Mouse (Mus musculus): Measurements from ENCODE around the gene Paqr9. TPM values are rescaled to one million over a fixed set of nuclear protein-coding genes. Genes with fewer than 3 reads are reported as not detected.

The Paqr9 gene
- polyA plus RNA-seq, 1 experiment: 18.5 TPM

GRCm38 (mm10) chr9:95599399-95599798 lies 39.9 kb downstream of the Paqr9 start:
- WGBS: 89% methylated on average over 4 of the region's 4 CpGs
- H3K4me1 ChIP-seq (ENCODE audit: control insufficient read depth, insufficient read depth, low read length): no peaks in the 10 kb centered on the region
- no peaks in the 10 kb centered on the region for H3K27me3 ChIP-seq (ENCODE audit: control insufficient read depth, insufficient read depth, low read length)
- no peak overlapping the region for H3K4me3 ChIP-seq (replicated peaks; ENCODE audit: insufficient read depth, low read depth, low read length)
- no peak overlapping the region for H3K27ac ChIP-seq (ENCODE audit: insufficient read depth, low read length)
- DNase-seq: no peak
- TF ChIP-seq CTCF (IDR thresholded peaks at IDR 0.05; ENCODE audit: borderline replicate concordance, insufficient read depth, low read depth, low read length): no peak
- no peak for TF ChIP-seq POLR2A (IDR thresholded peaks at IDR 0.05; ENCODE audit: borderline replicate concordance, insufficient read depth, low read length)

- Histone ChIP-seq H3K27ac (ENCODE audit: insufficient read depth, low read length) (no peak overlapping the region), H3K4me1 (ENCODE audit: control insufficient read depth, insufficient read depth, low read length) (no peaks in the 10 kb centered on the region), H3K4me3 (replicated peaks; ENCODE audit: insufficient read depth, low read depth, low read length) (no peak overlapping the region), H3K27me3 (ENCODE audit: control insufficient read depth, insufficient read depth, low read length) (no peaks in the 10 kb centered on the region)
- no peak for DNase-seq
- TF ChIP-seq POLR2A (IDR thresholded peaks at IDR 0.05; ENCODE audit: borderline replicate concordance, insufficient read depth, low read length) (no peak), CTCF (IDR thresholded peaks at IDR 0.05; ENCODE audit: borderline replicate concordance, insufficient read depth, low read depth, low read length) (no peak)
- WGBS: 88% methylated on average over 3 of the region's 3 CpGs
Observed at GRCm38 (mm10) chr9:95602849-95603248, 43.4 kb downstream of the Paqr9 start.

GRCm38 (mm10) chr9:95603316-95603715 lies 43.9 kb downstream of the Paqr9 start:
- DNase-seq: no peak
- TF ChIP-seq CTCF (IDR thresholded peaks at IDR 0.05; ENCODE audit: borderline replicate concordance, insufficient read depth, low read depth, low read length): no peak
- no peak for TF ChIP-seq POLR2A (IDR thresholded peaks at IDR 0.05; ENCODE audit: borderline replicate concordance, insufficient read depth, low read length)
- Histone ChIP-seq H3K27ac (ENCODE audit: insufficient read depth, low read length) (no peak overlapping the region), H3K27me3 (ENCODE audit: control insufficient read depth, insufficient read depth, low read length) (no peaks in the 10 kb centered on the region), H3K4me1 (ENCODE audit: control insufficient read depth, insufficient read depth, low read length) (no peaks in the 10 kb centered on the region), H3K4me3 (replicated peaks; ENCODE audit: insufficient read depth, low read depth, low read length) (no peak overlapping the region)
- WGBS: 87% methylated on average over 9 of the region's 9 CpGs

GRCm38 (mm10) chr9:95607196-95607595 lies 47.7 kb downstream of the Paqr9 start:
- TF ChIP-seq CTCF (IDR thresholded peaks at IDR 0.05; ENCODE audit: borderline replicate concordance, insufficient read depth, low read depth, low read length): no peak
- TF ChIP-seq POLR2A (IDR thresholded peaks at IDR 0.05; ENCODE audit: borderline replicate concordance, insufficient read depth, low read length): no peak

GRCm38 (mm10) chr9:95612246-95612768 lies 52.9 kb downstream of the Paqr9 start:
- TF ChIP-seq POLR2A (IDR thresholded peaks at IDR 0.05; ENCODE audit: borderline replicate concordance, insufficient read depth, low read length): no peak
- TF ChIP-seq CTCF (IDR thresholded peaks at IDR 0.05; ENCODE audit: borderline replicate concordance, insufficient read depth, low read depth, low read length): no peak
- H3K27me3 ChIP-seq (ENCODE audit: control insufficient read depth, insufficient read depth, low read length): no peaks in the 10 kb centered on the region
- no peak for DNase-seq
- 83% methylated on average over 8 of the region's 8 CpGs for WGBS
- H3K27ac ChIP-seq (ENCODE audit: insufficient read depth, low read length): no peak overlapping the region
- H3K4me1 ChIP-seq (ENCODE audit: control insufficient read depth, insufficient read depth, low read length): no peaks in the 10 kb centered on the region
- no peak overlapping the region for H3K4me3 ChIP-seq (replicated peaks; ENCODE audit: insufficient read depth, low read depth, low read length)

More at GRCm38 (mm10) chr9:95607196-95607595, 47.7 kb downstream of the Paqr9 start:
- Histone ChIP-seq H3K4me3 (replicated peaks; ENCODE audit: insufficient read depth, low read depth, low read length) (no peak overlapping the region), H3K27me3 (ENCODE audit: control insufficient read depth, insufficient read depth, low read length) (no peaks in the 10 kb centered on the region), H3K4me1 (ENCODE audit: control insufficient read depth, insufficient read depth, low read length) (no peaks in the 10 kb centered on the region), H3K27ac (ENCODE audit: insufficient read depth, low read length) (no peak overlapping the region)
- WGBS: 69% methylated on average over 5 of the region's 5 CpGs
- DNase-seq: no peak

GRCm38 (mm10) chr9:95613426-95614127 lies 54.1 kb downstream of the Paqr9 start:
- TF ChIP-seq POLR2A (IDR thresholded peaks at IDR 0.05; ENCODE audit: borderline replicate concordance, insufficient read depth, low read length) (no peak), CTCF (IDR thresholded peaks at IDR 0.05; ENCODE audit: borderline replicate concordance, insufficient read depth, low read depth, low read length) (no peak)
- no peaks in the 10 kb centered on the region for H3K27me3 ChIP-seq (ENCODE audit: control insufficient read depth, insufficient read depth, low read length)
- DNase-seq: no peak
- no peak overlapping the region for H3K4me3 ChIP-seq (replicated peaks; ENCODE audit: insufficient read depth, low read depth, low read length)
- WGBS: 18% methylated on average over 9 of the region's 9 CpGs
- H3K27ac ChIP-seq (ENCODE audit: insufficient read depth, low read length): no peak overlapping the region
- no peaks in the 10 kb centered on the region for H3K4me1 ChIP-seq (ENCODE audit: control insufficient read depth, insufficient read depth, low read length)

- Histone ChIP-seq H3K4me3 (replicated peaks; ENCODE audit: insufficient read depth, low read depth, low read length) (no peak overlapping the region), H3K27ac (ENCODE audit: insufficient read depth, low read length) (no peak overlapping the region), H3K4me1 (ENCODE audit: control insufficient read depth, insufficient read depth, low read length) (no peaks in the 10 kb centered on the region), H3K27me3 (ENCODE audit: control insufficient read depth, insufficient read depth, low read length) (no peaks in the 10 kb centered on the region)
- DNase-seq: no peak
- TF ChIP-seq POLR2A (IDR thresholded peaks at IDR 0.05; ENCODE audit: borderline replicate concordance, insufficient read depth, low read length): no peak
- TF ChIP-seq CTCF (IDR thresholded peaks at IDR 0.05; ENCODE audit: borderline replicate concordance, insufficient read depth, low read depth, low read length): no peak
- 76% methylated on average over 14 of the region's 14 CpGs for WGBS
Observed at GRCm38 (mm10) chr9:95614861-95615615, 55.6 kb downstream of the Paqr9 start.
